Mouse (Mus musculus) E14TG2a.4 (cell line): Measurements from ENCODE around the gene Zfp414.
A peak's percentile ranks its signal among the peaks of the same experiment; 100 is the strongest.

Experiments used
- CTCF ChIP-seq: conservative IDR thresholded peaks from 2 replicates; pipeline ENCODE4 v1.5.1; 2014; ENCODE audit warnings: low read length
- NANOG ChIP-seq: IDR thresholded peaks from 2 replicates; pipeline ENCODE4 v1.6.1; 2014; ENCODE audit warnings: borderline replicate concordance, low read length, mixed read lengths
- POU5F1 ChIP-seq: IDR thresholded peaks from 2 replicates; pipeline ENCODE4 v1.6.1; 2014; ENCODE audit warnings: low read length, borderline replicate concordance

DNA sequence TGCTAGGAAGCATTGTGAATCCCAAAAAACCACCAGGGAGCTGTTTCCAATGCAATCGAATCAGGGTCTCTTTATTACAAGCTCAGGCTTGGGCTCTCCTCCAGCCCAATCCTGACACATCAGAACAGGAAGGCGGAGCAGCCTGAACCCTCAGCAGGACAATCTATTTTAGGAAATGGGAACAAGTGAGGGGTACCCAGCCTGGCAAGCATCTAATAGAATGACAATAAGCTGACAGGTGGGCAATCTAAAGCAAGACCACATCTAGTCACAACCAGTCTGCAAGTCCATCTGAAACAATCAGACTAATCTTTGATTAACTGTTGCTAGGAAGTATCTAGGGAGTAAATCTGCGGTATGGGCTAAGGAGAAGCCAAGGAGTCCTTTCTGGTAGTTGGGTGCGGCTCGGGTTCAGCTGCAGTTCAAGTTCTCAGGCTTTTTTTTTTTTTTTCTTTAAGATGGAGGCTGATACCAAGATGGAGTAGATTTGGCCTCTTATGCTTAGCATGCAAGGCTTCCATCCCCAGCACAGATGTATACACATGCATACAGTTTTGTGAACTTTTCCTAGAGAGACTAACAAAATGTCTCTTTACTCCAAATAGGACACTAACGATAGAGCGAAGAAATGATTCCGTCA is 28.9 kb upstream of the Zfp414 start:
- TF ChIP-seq CTCF (no peak), NANOG (peak; percentile 99), POU5F1 (no peak)
